Mouse (Mus musculus): Measurements from ENCODE around the gene Mmel1. TPM values are rescaled to one million over a fixed set of nuclear protein-coding genes. Genes with fewer than 3 reads are reported as not detected.

Mmel1 gene
- polyA plus RNA-seq, 1 experiment from 2014 or later, result 0.11 TPM

GRCm38 (mm10) chr4:154839406-154839805 is 30.0 kb upstream of the Mmel1 start:
- no peaks in the 10 kb centered on the region for H3K36me3 ChIP-seq (ENCODE audit: control insufficient read depth, insufficient read depth)
- 45% methylated on average over 11 of the region's 11 CpGs for WGBS
- no peak overlapping the region for H3K9ac ChIP-seq (replicated peaks; ENCODE audit: low read depth, low read length)
- no peak overlapping the region for H3K4me2 ChIP-seq (ENCODE audit: low read length)
- H3K27me3 ChIP-seq (replicated peaks; ENCODE audit: control insufficient read depth, insufficient read depth, low read length), result peaks cover 17% of the 10 kb centered on the region
- H3K27ac ChIP-seq (ENCODE audit: low read length), result no peak overlapping the region
- no peak for ATAC-seq
- H3K4me1 ChIP-seq (replicated peaks; ENCODE audit: control insufficient read depth, insufficient read depth, low read length), result no peaks in the 10 kb centered on the region
- no peak overlapping the region for H3K4me3 ChIP-seq (replicated peaks; ENCODE audit: low read length)
- no peaks in the 10 kb centered on the region for H3K9me3 ChIP-seq (ENCODE audit: control insufficient read depth, low read length)

- no peak overlapping the region for H3K4me3 ChIP-seq (replicated peaks; ENCODE audit: low read length)
- no peak overlapping the region for H3K27ac ChIP-seq (ENCODE audit: low read length)
- H3K9me3 ChIP-seq (ENCODE audit: control insufficient read depth, low read length), result no peaks in the 10 kb centered on the region
- 90% methylated on average over 1 of the region's 1 CpGs for WGBS
- no peaks in the 10 kb centered on the region for H3K36me3 ChIP-seq (ENCODE audit: control insufficient read depth, insufficient read depth)
- ATAC-seq, result no peak
- peaks cover 25% of the 10 kb centered on the region for H3K27me3 ChIP-seq (replicated peaks; ENCODE audit: control insufficient read depth, insufficient read depth, low read length)
- H3K4me1 ChIP-seq (replicated peaks; ENCODE audit: control insufficient read depth, insufficient read depth, low read length), result peaks cover 6% of the 10 kb centered on the region
- no peak overlapping the region for H3K4me2 ChIP-seq (ENCODE audit: low read length)
- no peak overlapping the region for H3K9ac ChIP-seq (replicated peaks; ENCODE audit: low read depth, low read length)
Observed at GRCm38 (mm10) chr4:154852696-154853095, 16.7 kb upstream of the Mmel1 start.

GRCm38 (mm10) chr4:154853881-154854280 is 15.5 kb upstream of the Mmel1 start:
- H3K9ac ChIP-seq (replicated peaks; ENCODE audit: low read depth, low read length), result no peak overlapping the region
- no peaks in the 10 kb centered on the region for H3K36me3 ChIP-seq (ENCODE audit: control insufficient read depth, insufficient read depth)
- peaks cover 28% of the 10 kb centered on the region for H3K27me3 ChIP-seq (replicated peaks; ENCODE audit: control insufficient read depth, insufficient read depth, low read length)
- H3K9me3 ChIP-seq (ENCODE audit: control insufficient read depth, low read length), result no peaks in the 10 kb centered on the region
- H3K4me2 ChIP-seq (ENCODE audit: low read length), result no peak overlapping the region
- H3K27ac ChIP-seq (ENCODE audit: low read length), result no peak overlapping the region
- WGBS, result 76% methylated on average over 4 of the region's 4 CpGs
- no peak for ATAC-seq
- H3K4me1 ChIP-seq (replicated peaks; ENCODE audit: control insufficient read depth, insufficient read depth, low read length), result peaks cover 6% of the 10 kb centered on the region
- H3K4me3 ChIP-seq (replicated peaks; ENCODE audit: low read length), result no peak overlapping the region

- peak overlapping the region; percentile 57 for H3K4me3 ChIP-seq (replicated peaks; ENCODE audit: low read length)
- no peak for ATAC-seq
- H3K9ac ChIP-seq (replicated peaks; ENCODE audit: low read depth, low read length), result peak overlapping the region; percentile 72; the same call in 1 of the 2 replicates
- H3K36me3 ChIP-seq (ENCODE audit: control insufficient read depth, insufficient read depth), result no peaks in the 10 kb centered on the region
- H3K27ac ChIP-seq (ENCODE audit: low read length), result no peak overlapping the region
- peaks cover 35% of the 10 kb centered on the region for H3K27me3 ChIP-seq (replicated peaks; ENCODE audit: control insufficient read depth, insufficient read depth, low read length)
- peak overlapping the region; percentile 85 for H3K4me2 ChIP-seq (ENCODE audit: low read length)
- H3K9me3 ChIP-seq (ENCODE audit: control insufficient read depth, low read length), result no peaks in the 10 kb centered on the region
- H3K4me1 ChIP-seq (replicated peaks; ENCODE audit: control insufficient read depth, insufficient read depth, low read length), result peaks cover 6% of the 10 kb centered on the region
- 54% methylated on average over 12 of the region's 12 CpGs for WGBS
Observed at GRCm38 (mm10) chr4:154854676-154855345, 14.6 kb upstream of the Mmel1 start.

GRCm38 (mm10) chr4:154855721-154856479 is 13.5 kb upstream of the Mmel1 start:
- H3K27me3 ChIP-seq (replicated peaks; ENCODE audit: control insufficient read depth, insufficient read depth, low read length), result peaks cover 37% of the 10 kb centered on the region
- H3K9ac ChIP-seq (replicated peaks; ENCODE audit: low read depth, low read length), result peak overlapping the region; percentile 72
- H3K4me3 ChIP-seq (replicated peaks; ENCODE audit: low read length), result peak overlapping the region; percentile 57
- peak overlapping the region; percentile 80 for H3K27ac ChIP-seq (ENCODE audit: low read length)
- no peaks in the 10 kb centered on the region for H3K9me3 ChIP-seq (ENCODE audit: control insufficient read depth, low read length)
- ATAC-seq, result peak; percentile 95
- H3K4me2 ChIP-seq (ENCODE audit: low read length), result peak overlapping the region; percentile 85
- no peaks in the 10 kb centered on the region for H3K36me3 ChIP-seq (ENCODE audit: control insufficient read depth, insufficient read depth)
- peaks cover 6% of the 10 kb centered on the region for H3K4me1 ChIP-seq (replicated peaks; ENCODE audit: control insufficient read depth, insufficient read depth, low read length)
- WGBS, result 0% methylated on average over 108 of the region's 110 CpGs

- H3K36me3 ChIP-seq (ENCODE audit: control insufficient read depth, insufficient read depth), result no peaks in the 10 kb centered on the region
- peak overlapping the region; percentile 57 for H3K4me3 ChIP-seq (replicated peaks; ENCODE audit: low read length)
- H3K4me2 ChIP-seq (ENCODE audit: low read length), result peak overlapping the region; percentile 85
- H3K27ac ChIP-seq (ENCODE audit: low read length), result peak overlapping the region; percentile 80
- peak overlapping the region; percentile 72 for H3K9ac ChIP-seq (replicated peaks; ENCODE audit: low read depth, low read length)
- no peaks in the 10 kb centered on the region for H3K9me3 ChIP-seq (ENCODE audit: control insufficient read depth, low read length)
- WGBS, result 18% methylated on average over 9 of the region's 9 CpGs
- no peak for ATAC-seq
- peaks cover 37% of the 10 kb centered on the region for H3K27me3 ChIP-seq (replicated peaks; ENCODE audit: control insufficient read depth, insufficient read depth, low read length)
- H3K4me1 ChIP-seq (replicated peaks; ENCODE audit: control insufficient read depth, insufficient read depth, low read length), result peaks cover 6% of the 10 kb centered on the region
Observed at GRCm38 (mm10) chr4:154856480-154856837, 12.9 kb upstream of the Mmel1 start.

GRCm38 (mm10) chr4:154856882-154857281 is 12.5 kb upstream of the Mmel1 start:
- ATAC-seq, result no peak
- no peak overlapping the region for H3K27ac ChIP-seq (ENCODE audit: low read length)
- H3K4me1 ChIP-seq (replicated peaks; ENCODE audit: control insufficient read depth, insufficient read depth, low read length), result peaks cover 6% of the 10 kb centered on the region
- peaks cover 37% of the 10 kb centered on the region for H3K27me3 ChIP-seq (replicated peaks; ENCODE audit: control insufficient read depth, insufficient read depth, low read length)
- 92% methylated on average over 7 of the region's 7 CpGs for WGBS
- no peaks in the 10 kb centered on the region for H3K9me3 ChIP-seq (ENCODE audit: control insufficient read depth, low read length)
- H3K36me3 ChIP-seq (ENCODE audit: control insufficient read depth, insufficient read depth), result no peaks in the 10 kb centered on the region
- H3K4me3 ChIP-seq (replicated peaks; ENCODE audit: low read length), result no peak overlapping the region
- no peak overlapping the region; the same call in 1 of the 2 replicates for H3K4me2 ChIP-seq (ENCODE audit: low read length)
- no peak overlapping the region for H3K9ac ChIP-seq (replicated peaks; ENCODE audit: low read depth, low read length)

- Histone ChIP-seq H3K36me3 (ENCODE audit: control insufficient read depth, insufficient read depth) (no peaks in the 10 kb centered on the region), H3K9ac (replicated peaks; ENCODE audit: low read depth, low read length) (no peak overlapping the region), H3K4me3 (replicated peaks; ENCODE audit: low read length) (no peak overlapping the region), H3K9me3 (ENCODE audit: control insufficient read depth, low read length) (no peaks in the 10 kb centered on the region), H3K27me3 (replicated peaks; ENCODE audit: control insufficient read depth, insufficient read depth, low read length) (peaks cover 36% of the 10 kb centered on the region), H3K4me2 (ENCODE audit: low read length) (no peak overlapping the region), H3K27ac (ENCODE audit: low read length) (no peak overlapping the region), H3K4me1 (replicated peaks; ENCODE audit: control insufficient read depth, insufficient read depth, low read length) (peaks cover 6% of the 10 kb centered on the region)
- 77% methylated on average over 10 of the region's 10 CpGs for WGBS
- ATAC-seq, result no peak
Observed at GRCm38 (mm10) chr4:154857366-154858240, 11.8 kb upstream of the Mmel1 start.

GRCm38 (mm10) chr4:154858601-154859000 is 10.8 kb upstream of the Mmel1 start:
- Histone ChIP-seq H3K4me2 (ENCODE audit: low read length) (no peak overlapping the region), H3K27ac (ENCODE audit: low read length) (no peak overlapping the region), H3K27me3 (replicated peaks; ENCODE audit: control insufficient read depth, insufficient read depth, low read length) (peaks cover 32% of the 10 kb centered on the region), H3K4me1 (replicated peaks; ENCODE audit: control insufficient read depth, insufficient read depth, low read length) (peaks cover 6% of the 10 kb centered on the region), H3K36me3 (ENCODE audit: control insufficient read depth, insufficient read depth) (no peaks in the 10 kb centered on the region), H3K4me3 (replicated peaks; ENCODE audit: low read length) (no peak overlapping the region), H3K9me3 (ENCODE audit: control insufficient read depth, low read length) (no peaks in the 10 kb centered on the region), H3K9ac (replicated peaks; ENCODE audit: low read depth, low read length) (no peak overlapping the region)
- no peak for ATAC-seq
- 78% methylated on average over 3 of the region's 3 CpGs for WGBS

Data from forebrain, embryonic 16.5 days (tissue).